Mouse (Mus musculus): ENCODE results near the gene Lhx2. TPM values are rescaled to one million over a fixed set of nuclear protein-coding genes. Genes with fewer than 3 reads are reported as not detected.

Gene Lhx2
- polyA plus RNA-seq (2014; fragmentation: Nextera tagmentation; extraction: Ambion mirVana) = 10.5 and 11.0 TPM in 2 replicates

DNA sequence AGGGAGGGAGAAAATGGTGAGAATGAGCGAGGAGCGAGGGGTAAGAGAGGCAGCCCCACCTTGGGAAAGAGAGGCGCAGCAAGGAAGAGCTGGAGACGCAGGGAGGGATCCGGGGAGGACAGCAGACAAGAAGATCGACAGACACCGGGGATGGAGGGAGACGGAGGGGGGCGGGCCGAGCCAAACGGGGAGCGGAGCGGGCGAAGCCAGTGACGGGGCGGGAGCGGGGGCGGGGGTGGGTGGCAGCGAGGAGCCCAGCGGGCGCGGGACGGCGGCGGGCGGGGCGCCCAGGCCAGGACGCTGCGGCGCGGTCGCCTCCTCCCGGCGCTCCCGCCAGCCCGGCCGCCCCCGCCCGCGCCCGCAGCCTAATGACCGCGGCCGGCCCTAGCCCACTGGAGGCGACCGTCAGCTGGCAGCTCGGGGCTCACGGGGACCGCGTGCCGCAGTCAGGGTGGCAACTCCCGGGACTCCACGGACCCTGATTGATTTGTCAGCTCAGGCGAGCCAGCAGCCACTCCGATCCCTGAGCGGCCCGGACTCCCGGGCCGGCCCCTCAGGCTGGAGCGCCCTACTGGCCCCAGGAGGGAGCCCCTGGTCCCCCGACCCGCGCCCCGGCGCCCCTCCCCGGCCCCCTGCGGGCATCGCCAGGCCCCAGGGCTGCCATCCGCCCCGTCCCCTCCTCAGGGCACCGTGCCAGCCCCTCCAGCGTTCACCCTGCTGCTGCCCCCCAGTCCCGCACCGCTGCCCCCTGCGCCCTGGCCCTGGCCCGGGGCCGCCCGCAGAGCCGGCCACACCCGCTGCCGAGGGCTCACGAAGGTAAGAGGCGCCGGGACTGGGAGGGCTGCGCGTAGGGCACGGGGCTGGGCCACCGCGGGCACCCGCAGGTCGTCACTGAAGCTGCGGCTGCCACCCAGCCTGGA, at the start of gene Lhx2:
TSS of gene Lhx2 (plus strand) at position 292 of the 920 bp plus-strand sequence.
- Histone ChIP-seq H3K4me2 (peak within 1 kb of the TSS; percentile 54), H3K9ac (ENCODE audit: low read depth, low read length) (no peak within 1 kb of the TSS), H3K27me3 (replicated peaks; ENCODE audit: control insufficient read depth, insufficient read depth, low read length) (peaks cover 95% of the 10 kb centered on the region), H3K36me3 (ENCODE audit: control insufficient read depth, insufficient read depth, low read length) (no peaks in the 10 kb centered on the region), H3K4me1 (replicated peaks; ENCODE audit: control insufficient read depth, insufficient read depth, low read length) (peaks cover 3% of the 10 kb centered on the region; the same call in 1 of the 2 replicates), H3K4me3 (ENCODE audit: low read depth, low read length) (peak within 1 kb of the TSS; percentile 48), H3K27ac (ENCODE audit: low read depth, low read length) (no peak within 1 kb of the TSS), H3K9me3 (ENCODE audit: control insufficient read depth, low read length) (no peaks in the 10 kb centered on the region)
- DNase-seq (ENCODE audit: low spot score) = no peak
- 2% methylated on average over 70 of the region's 92 CpGs for WGBS
- ATAC-seq (replicated peaks; ENCODE audit: low FRiP score) = 0 out of 2 replicates have a peak, but pooled peaks have one; percentile 10

DNA sequence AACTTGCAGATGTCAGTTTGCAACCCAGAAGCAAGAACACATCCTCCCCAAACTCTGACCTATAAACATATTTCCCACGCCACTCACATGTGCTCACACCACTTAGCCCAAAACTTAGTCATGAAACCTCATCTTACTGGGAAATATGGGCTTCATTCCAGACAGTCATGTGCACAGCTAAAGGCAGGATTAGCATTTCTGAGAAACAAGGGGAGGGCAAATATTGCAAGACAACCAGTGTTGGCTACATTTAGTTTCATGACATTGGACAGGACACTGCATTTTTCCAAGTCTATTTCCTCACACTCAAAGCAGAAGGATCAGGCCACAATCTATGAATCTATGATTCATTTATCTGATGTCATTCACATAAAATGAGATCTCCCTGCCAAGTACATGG, 47.6 kb upstream of the Lhx2 start:
- DNase-seq (ENCODE audit: low spot score) = no peak
- WGBS = 76% methylated on average over 1 of the region's 1 CpGs
- no peak for ATAC-seq (replicated peaks; ENCODE audit: low FRiP score)
- Histone ChIP-seq H3K27me3 (replicated peaks; ENCODE audit: control insufficient read depth, insufficient read depth, low read length) (no peaks in the 10 kb centered on the region), H3K36me3 (ENCODE audit: control insufficient read depth, insufficient read depth, low read length) (no peaks in the 10 kb centered on the region), H3K4me1 (replicated peaks; ENCODE audit: control insufficient read depth, insufficient read depth, low read length) (peaks cover 5% of the 10 kb centered on the region), H3K27ac (ENCODE audit: low read depth, low read length) (no peak overlapping the region), H3K4me2 (no peak overlapping the region), H3K9ac (ENCODE audit: low read depth, low read length) (no peak overlapping the region), H3K9me3 (ENCODE audit: control insufficient read depth, low read length) (no peaks in the 10 kb centered on the region), H3K4me3 (ENCODE audit: low read depth, low read length) (no peak overlapping the region)

DNA sequence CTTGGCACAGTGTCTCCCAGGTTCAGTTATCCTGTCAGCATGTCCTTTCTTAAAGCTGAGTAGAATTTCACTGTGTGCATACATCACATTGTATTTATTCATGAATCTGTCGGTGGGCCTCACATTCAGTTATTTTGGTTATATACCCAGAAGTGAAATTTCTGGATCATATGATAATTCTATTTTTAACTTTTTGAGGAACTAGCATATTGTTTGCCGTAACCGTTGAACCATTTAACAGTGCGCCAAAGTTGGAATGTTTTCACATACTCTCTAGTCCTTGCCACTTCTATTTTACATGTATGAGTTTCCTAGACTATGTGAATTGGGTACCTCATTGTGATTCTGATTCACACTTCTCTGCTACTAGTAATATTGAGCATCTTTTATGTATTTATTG, 43.1 kb upstream of the Lhx2 start:
- Histone ChIP-seq H3K27ac (ENCODE audit: low read depth, low read length) (no peak overlapping the region), H3K4me1 (replicated peaks; ENCODE audit: control insufficient read depth, insufficient read depth, low read length) (no peaks in the 10 kb centered on the region), H3K4me3 (ENCODE audit: low read depth, low read length) (no peak overlapping the region), H3K4me2 (no peak overlapping the region), H3K9me3 (ENCODE audit: control insufficient read depth, low read length) (no peaks in the 10 kb centered on the region), H3K9ac (ENCODE audit: low read depth, low read length) (no peak overlapping the region), H3K36me3 (ENCODE audit: control insufficient read depth, insufficient read depth, low read length) (no peaks in the 10 kb centered on the region), H3K27me3 (replicated peaks; ENCODE audit: control insufficient read depth, insufficient read depth, low read length) (peaks cover 3% of the 10 kb centered on the region; the same call in 1 of the 2 replicates)
- WGBS = 87% methylated on average over 4 of the region's 4 CpGs
- DNase-seq (ENCODE audit: low spot score) = no peak
- ATAC-seq (replicated peaks; ENCODE audit: low FRiP score) = no peak

DNA sequence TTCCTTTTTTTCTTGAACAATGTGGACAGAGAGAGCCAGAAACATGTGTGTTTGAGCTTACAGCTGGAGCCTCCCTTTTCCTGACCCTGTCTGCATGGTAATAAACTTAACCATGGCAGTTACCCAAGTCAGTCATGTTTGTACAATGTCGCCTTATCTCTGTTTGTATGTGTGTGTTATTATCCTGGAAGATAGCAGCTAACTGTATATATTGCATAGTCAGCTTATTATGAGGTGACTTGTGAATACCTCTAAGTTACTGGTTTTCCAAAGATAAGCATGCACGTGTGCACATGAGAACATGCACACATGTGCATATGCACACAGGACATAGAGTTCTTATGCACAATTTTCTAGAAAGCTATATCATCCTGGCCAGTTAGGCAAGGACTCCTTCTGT, 38.1 kb upstream of the Lhx2 start:
- no peak overlapping the region for H3K27ac ChIP-seq (ENCODE audit: low read depth, low read length)
- no peaks in the 10 kb centered on the region for H3K4me1 ChIP-seq (replicated peaks; ENCODE audit: control insufficient read depth, insufficient read depth, low read length)
- H3K4me3 ChIP-seq (ENCODE audit: low read depth, low read length) = no peak overlapping the region
- H3K9me3 ChIP-seq (ENCODE audit: control insufficient read depth, low read length) = no peaks in the 10 kb centered on the region
- 62% methylated on average over 2 of the region's 2 CpGs for WGBS
- H3K36me3 ChIP-seq (ENCODE audit: control insufficient read depth, insufficient read depth, low read length) = no peaks in the 10 kb centered on the region
- DNase-seq (ENCODE audit: low spot score) (no peak), ATAC-seq (replicated peaks; ENCODE audit: low FRiP score) (no peak)
- H3K4me2 ChIP-seq = no peak overlapping the region
- H3K27me3 ChIP-seq (replicated peaks; ENCODE audit: control insufficient read depth, insufficient read depth, low read length) = peaks cover 6% of the 10 kb centered on the region
- no peak overlapping the region for H3K9ac ChIP-seq (ENCODE audit: low read depth, low read length)

DNA sequence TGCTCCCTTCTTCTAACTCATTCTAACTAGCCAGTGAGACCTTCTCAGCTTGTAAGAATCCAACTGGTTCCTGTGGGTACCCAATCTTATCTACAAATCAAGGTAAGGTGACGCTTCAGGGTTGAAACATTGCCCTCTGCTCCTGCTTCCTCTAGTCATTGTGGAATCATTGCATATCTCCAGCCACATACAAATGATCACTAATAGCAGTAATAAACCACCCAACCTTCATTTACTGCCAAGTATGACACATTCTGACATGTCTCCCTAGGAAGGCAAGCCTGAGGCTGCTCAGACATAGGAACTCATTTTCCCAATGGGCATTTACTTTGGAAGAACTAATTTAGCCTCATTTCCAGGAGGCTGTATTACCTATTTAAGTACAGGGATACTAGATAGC, 33.9 kb upstream of the Lhx2 start:
- H3K27ac ChIP-seq (ENCODE audit: low read depth, low read length) = no peak overlapping the region
- no peaks in the 10 kb centered on the region for H3K9me3 ChIP-seq (ENCODE audit: control insufficient read depth, low read length)
- no peak for ATAC-seq (replicated peaks; ENCODE audit: low FRiP score)
- no peak overlapping the region for H3K9ac ChIP-seq (ENCODE audit: low read depth, low read length)
- H3K4me3 ChIP-seq (ENCODE audit: low read depth, low read length) = no peak overlapping the region
- no peaks in the 10 kb centered on the region for H3K36me3 ChIP-seq (ENCODE audit: control insufficient read depth, insufficient read depth, low read length)
- no peak overlapping the region for H3K4me2 ChIP-seq
- 46% methylated on average over 1 of the region's 1 CpGs for WGBS
- no peaks in the 10 kb centered on the region for H3K4me1 ChIP-seq (replicated peaks; ENCODE audit: control insufficient read depth, insufficient read depth, low read length)
- peaks cover 4% of the 10 kb centered on the region for H3K27me3 ChIP-seq (replicated peaks; ENCODE audit: control insufficient read depth, insufficient read depth, low read length)
- DNase-seq (ENCODE audit: low spot score) = no peak

DNA sequence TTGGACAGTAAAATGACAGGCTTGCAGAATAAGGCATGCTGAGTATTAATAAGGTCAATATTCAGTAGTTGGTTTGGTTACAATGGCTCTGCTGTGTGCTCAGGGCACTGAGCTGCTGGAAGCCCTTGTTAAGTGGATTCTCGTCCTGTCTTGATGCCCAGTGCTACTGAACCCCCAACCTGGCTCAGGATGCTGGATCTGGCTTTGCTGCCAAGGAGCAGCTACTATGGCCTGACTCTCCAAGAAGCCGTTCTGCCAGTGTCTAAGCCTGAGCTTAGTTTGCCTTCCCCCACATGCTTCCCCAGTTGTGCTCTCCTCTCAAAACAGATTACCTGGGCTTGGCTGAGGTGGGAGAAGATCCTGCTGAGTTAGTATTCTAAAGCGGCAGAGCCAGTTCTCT, 26.2 kb upstream of the Lhx2 start:
- Histone ChIP-seq H3K27ac (ENCODE audit: low read depth, low read length) (no peak overlapping the region), H3K9me3 (ENCODE audit: control insufficient read depth, low read length) (no peaks in the 10 kb centered on the region)
- ATAC-seq (replicated peaks; ENCODE audit: low FRiP score) = no peak

DNA sequence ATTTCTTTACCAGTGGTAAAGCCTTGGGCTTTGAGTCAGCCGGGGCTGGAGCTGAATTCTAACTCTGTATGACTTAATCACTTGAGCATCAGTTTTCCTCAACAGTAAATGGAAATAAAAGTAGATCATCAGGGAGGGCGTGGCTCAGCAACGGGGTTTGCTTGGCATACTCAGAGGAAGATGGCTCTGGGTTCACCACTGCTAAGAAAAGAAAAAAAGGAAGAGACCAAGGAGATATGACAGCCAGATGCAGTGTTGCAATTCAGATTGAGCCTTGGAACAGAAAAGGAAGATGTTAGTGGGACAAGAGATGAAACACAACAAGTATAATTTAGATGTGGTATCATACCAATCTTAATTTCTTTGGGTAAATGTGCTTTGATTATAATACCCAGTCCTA, 25.7 kb upstream of the Lhx2 start:
- H3K9ac ChIP-seq (ENCODE audit: low read depth, low read length) = no peak overlapping the region
- H3K9me3 ChIP-seq (ENCODE audit: control insufficient read depth, low read length) = no peaks in the 10 kb centered on the region
- H3K27ac ChIP-seq (ENCODE audit: low read depth, low read length) = no peak overlapping the region
- WGBS = 45% methylated on average over 3 of the region's 3 CpGs
- H3K36me3 ChIP-seq (ENCODE audit: control insufficient read depth, insufficient read depth, low read length) = no peaks in the 10 kb centered on the region
- no peak overlapping the region for H3K4me2 ChIP-seq
- H3K4me1 ChIP-seq (replicated peaks; ENCODE audit: control insufficient read depth, insufficient read depth, low read length) = no peaks in the 10 kb centered on the region
- DNase-seq (ENCODE audit: low spot score) (no peak), ATAC-seq (replicated peaks; ENCODE audit: low FRiP score) (no peak)
- H3K4me3 ChIP-seq (ENCODE audit: low read depth, low read length) = no peak overlapping the region
- H3K27me3 ChIP-seq (replicated peaks; ENCODE audit: control insufficient read depth, insufficient read depth, low read length) = peaks cover 14% of the 10 kb centered on the region; the same call in 1 of the 2 replicates

More for the DNA sequence above, 26.2 kb upstream of the Lhx2 start:
- no peaks in the 10 kb centered on the region for H3K36me3 ChIP-seq (ENCODE audit: control insufficient read depth, insufficient read depth, low read length)
- H3K27me3 ChIP-seq (replicated peaks; ENCODE audit: control insufficient read depth, insufficient read depth, low read length) = peaks cover 14% of the 10 kb centered on the region; the same call in 1 of the 2 replicates
- H3K4me2 ChIP-seq = no peak overlapping the region
- no peak overlapping the region for H3K4me3 ChIP-seq (ENCODE audit: low read depth, low read length)
- WGBS = 42% methylated on average over 3 of the region's 3 CpGs
- H3K9ac ChIP-seq (ENCODE audit: low read depth, low read length) = no peak overlapping the region
- H3K4me1 ChIP-seq (replicated peaks; ENCODE audit: control insufficient read depth, insufficient read depth, low read length) = no peaks in the 10 kb centered on the region
- no peak for DNase-seq (ENCODE audit: low spot score)

DNA sequence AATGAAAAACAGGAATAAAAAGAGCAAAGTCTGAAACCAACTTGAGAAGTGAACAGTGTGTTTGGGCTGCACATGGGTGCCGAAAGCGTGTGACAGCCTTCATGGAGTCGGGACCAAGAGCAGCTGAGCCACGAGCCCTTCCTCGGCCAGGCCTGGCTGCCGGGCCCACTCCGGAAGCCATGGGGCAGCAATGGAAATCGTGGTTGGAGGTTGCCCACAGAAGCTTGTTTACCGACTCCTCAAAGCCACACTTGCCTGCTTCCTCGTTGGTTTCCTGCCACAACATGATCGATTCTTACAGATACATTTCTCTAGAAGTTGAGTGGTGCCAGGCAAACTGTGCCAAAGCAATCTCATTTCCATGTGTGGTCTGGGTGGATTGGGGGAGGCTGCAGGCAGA, 20.0 kb upstream of the Lhx2 start:
- H3K27me3 ChIP-seq (replicated peaks; ENCODE audit: control insufficient read depth, insufficient read depth, low read length) = peaks cover 29% of the 10 kb centered on the region
- no peak overlapping the region for H3K4me3 ChIP-seq (ENCODE audit: low read depth, low read length)

DNA sequence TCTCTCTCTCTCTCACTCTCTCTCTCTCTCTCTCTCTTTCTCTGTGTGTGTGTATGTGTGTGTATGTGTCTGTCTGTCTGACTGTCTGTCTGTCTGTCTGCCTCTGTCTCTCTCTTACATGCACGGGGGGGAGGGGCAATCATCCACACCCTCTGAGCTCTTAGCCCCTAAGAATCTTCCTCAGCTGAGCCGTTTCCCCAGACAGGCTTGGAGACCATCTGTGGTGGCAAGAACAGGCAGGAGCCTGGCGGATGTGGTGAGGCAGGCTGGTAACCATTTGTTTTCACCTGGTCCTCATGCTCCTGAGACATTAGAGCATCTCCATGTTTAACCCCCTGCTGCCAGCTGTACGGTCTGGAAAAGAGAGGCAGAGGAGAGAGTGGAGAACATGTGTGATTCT, 18.2 kb upstream of the Lhx2 start:
- peaks cover 34% of the 10 kb centered on the region for H3K27me3 ChIP-seq (replicated peaks; ENCODE audit: control insufficient read depth, insufficient read depth, low read length)
- no peak overlapping the region for H3K4me3 ChIP-seq (ENCODE audit: low read depth, low read length)
- H3K9ac ChIP-seq (ENCODE audit: low read depth, low read length) = no peak overlapping the region
- no peak for DNase-seq (ENCODE audit: low spot score)
- H3K4me2 ChIP-seq = no peak overlapping the region
- no peaks in the 10 kb centered on the region for H3K9me3 ChIP-seq (ENCODE audit: control insufficient read depth, low read length)
- no peaks in the 10 kb centered on the region for H3K36me3 ChIP-seq (ENCODE audit: control insufficient read depth, insufficient read depth, low read length)
- H3K4me1 ChIP-seq (replicated peaks; ENCODE audit: control insufficient read depth, insufficient read depth, low read length) = no peaks in the 10 kb centered on the region
- no peak overlapping the region for H3K27ac ChIP-seq (ENCODE audit: low read depth, low read length)
- ATAC-seq (replicated peaks; ENCODE audit: low FRiP score) = no peak
- 55% methylated on average over 4 of the region's 4 CpGs for WGBS

More for the DNA sequence above, 20.0 kb upstream of the Lhx2 start:
- Histone ChIP-seq H3K9me3 (ENCODE audit: control insufficient read depth, low read length) (no peaks in the 10 kb centered on the region), H3K4me1 (replicated peaks; ENCODE audit: control insufficient read depth, insufficient read depth, low read length) (no peaks in the 10 kb centered on the region), H3K4me2 (no peak overlapping the region), H3K27ac (ENCODE audit: low read depth, low read length) (no peak overlapping the region), H3K9ac (ENCODE audit: low read depth, low read length) (no peak overlapping the region), H3K36me3 (ENCODE audit: control insufficient read depth, insufficient read depth, low read length) (no peaks in the 10 kb centered on the region)
- WGBS = 49% methylated on average over 11 of the region's 11 CpGs
- no peak for ATAC-seq (replicated peaks; ENCODE audit: low FRiP score)
- no peak for DNase-seq (ENCODE audit: low spot score)

Measured in liver, embryonic 11.5 days (tissue).